Mouse (Mus musculus) thymus, postnatal 0 days (tissue): ENCODE measurements around the gene Hmox2. TPM values are rescaled to one million over a fixed set of nuclear protein-coding genes. Genes with fewer than 3 reads are reported as not detected.
A peak's percentile ranks its signal among the peaks of the same experiment; 100 is the strongest.
"Not testable (repeated sequence)": the region's sequence is repeated elsewhere in the genome, so short reads cannot be mapped to it uniquely, and the experiment has no call there.

Experiments used
- DNase-seq: peaks from one replicate; pipeline ENCODE4 v3.0.0-alpha.2; 2015; ENCODE audit warnings: low spot score
- polyA plus RNA-seq: library from polyadenylated mRNA; unstranded; fragments of >200 nt; fragmentation: Nextera tagmentation; extraction: Ambion mirVana; gene quantifications from 2 replicates; pipeline ENCODE4 v1.2.1, GENCODE M21; 2015

Hmox2 gene
- 125 and 127 TPM in 2 replicates for polyA plus RNA-seq

DNA sequence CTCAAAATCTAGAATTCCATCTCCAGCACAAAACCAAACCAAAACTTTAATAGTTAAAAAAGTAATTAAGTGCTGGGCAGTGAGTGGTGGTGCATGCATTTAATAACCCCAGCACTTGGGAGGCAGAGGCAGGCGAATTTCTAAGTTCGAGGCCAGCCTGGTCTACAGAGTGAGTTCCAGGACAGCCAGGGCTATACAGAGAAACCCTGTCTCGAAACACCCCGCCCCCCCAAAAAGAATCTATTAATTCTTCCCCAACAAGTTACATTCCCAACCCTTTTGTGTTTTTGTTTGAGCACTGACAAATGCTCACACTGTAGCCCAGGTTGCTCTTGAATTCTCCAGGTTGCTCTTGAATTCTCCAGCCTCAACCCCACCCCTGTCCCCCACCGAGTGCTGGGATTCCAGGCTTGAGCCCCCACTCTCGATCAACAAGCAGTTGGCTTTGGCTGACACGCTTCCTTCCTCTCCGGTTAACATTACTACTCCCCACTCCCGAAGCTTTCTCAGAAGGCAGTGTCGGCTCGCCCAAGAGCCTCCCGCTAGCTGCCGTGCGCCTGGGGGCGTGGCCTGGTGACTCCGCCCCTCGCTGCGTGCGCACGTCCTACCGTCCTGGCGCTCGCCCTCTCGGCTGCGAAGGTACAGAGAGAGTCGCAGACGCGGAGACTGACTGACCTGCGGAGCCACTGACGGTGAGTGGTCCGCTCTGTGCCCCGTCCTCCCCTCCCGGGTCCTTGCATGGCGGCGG is at the start of gene Hmox2:
Gene Hmox2, plus strand, starts transcription at position 582 of the 748 bp plus-strand sequence.
- DNase-seq = peak; percentile 94

GRCm38 (mm10) chr16:4676836-4677235 is 49.3 kb upstream of the Hmox2 start:
- no peak for DNase-seq

- no peak for DNase-seq
These were observed 48.1 kb upstream of the Hmox2 start for GRCm38 (mm10) chr16:4678080-4678479.

- DNase-seq = peak; percentile 95
These were observed 46.8 kb upstream of the Hmox2 start, which contains the start of gene Coro7 for GRCm38 (mm10) chr16:4679121-4680018. Gene Coro7 (minus strand): TSS chr16:4679777.

DNA sequence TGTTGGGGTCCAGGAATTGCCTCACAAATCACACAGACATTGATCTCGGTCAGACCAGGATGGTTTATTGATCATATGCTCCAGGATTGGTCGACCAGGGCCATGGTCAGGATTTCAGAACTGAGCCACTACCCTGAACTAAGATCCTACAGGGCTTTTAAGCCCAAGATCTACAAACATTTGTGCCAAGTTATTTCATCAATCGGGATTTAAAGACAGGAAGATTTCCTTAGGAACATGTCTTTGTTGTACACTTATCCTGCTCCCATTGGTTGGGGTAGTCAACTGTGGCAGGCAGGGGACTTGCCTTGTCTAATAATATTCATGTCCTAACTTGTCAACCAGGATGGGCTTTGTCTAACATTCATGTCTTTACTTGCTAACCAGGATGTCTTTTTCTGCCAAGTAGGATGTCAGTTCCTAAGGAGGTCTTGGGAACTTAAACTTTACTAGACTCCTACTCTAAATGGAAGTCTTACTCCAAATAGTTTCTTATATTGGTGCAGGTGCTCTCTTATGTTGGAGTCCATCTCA is 45.2 kb upstream of the Hmox2 start:
- DNase-seq = not testable (repeated sequence)

GRCm38 (mm10) chr16:4682628-4683179 is 43.5 kb upstream of the Hmox2 start:
- no peak for DNase-seq

GRCm38 (mm10) chr16:4683193-4683580 is 43.0 kb upstream of the Hmox2 start:
- no peak for DNase-seq

DNA sequence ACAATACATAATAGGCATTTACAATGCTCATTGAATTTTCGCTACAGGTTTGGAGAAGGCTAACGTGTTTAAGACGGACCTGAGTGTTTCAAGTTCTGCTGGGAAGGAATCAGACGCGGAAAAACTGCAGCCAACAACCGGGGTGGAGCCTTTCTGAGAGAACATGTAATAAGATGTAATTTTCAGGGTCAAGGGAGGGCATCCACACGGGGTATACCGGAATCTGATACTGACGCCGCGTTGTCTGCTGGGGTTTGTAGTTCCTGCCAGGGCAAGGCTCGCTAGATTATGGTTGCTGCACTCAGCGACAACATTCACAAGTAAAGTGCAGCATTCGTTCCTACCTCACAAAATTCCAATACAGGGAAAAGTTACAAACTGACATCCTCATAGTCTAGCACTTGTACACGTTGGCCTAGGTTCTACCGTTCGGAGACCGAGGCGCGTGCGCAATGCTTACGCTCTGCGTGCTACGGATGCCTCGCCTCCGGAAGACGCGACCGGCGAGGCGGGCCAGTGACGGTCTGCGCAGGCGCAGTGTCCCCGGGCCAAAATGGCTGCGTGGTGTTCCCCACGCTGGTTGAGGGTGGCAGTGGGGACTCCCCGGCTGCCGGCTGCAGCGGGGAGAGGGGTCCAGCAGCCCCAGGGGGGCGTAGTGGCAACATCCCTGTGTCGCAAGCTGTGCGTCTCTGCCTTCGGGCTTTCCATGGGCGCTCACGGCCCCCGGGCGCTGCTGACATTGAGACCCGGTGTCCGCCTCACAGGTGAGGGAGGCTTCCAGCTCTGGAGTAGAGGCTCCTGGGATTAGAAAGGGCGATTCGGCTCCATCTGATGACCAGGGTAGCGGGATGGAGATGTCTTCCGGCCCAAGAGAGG is 42.3 kb upstream of the Hmox2 start:
- peak; percentile 97 for DNase-seq

- DNase-seq = no peak
These were observed 41.7 kb upstream of the Hmox2 start for GRCm38 (mm10) chr16:4684457-4684791.

DNA sequence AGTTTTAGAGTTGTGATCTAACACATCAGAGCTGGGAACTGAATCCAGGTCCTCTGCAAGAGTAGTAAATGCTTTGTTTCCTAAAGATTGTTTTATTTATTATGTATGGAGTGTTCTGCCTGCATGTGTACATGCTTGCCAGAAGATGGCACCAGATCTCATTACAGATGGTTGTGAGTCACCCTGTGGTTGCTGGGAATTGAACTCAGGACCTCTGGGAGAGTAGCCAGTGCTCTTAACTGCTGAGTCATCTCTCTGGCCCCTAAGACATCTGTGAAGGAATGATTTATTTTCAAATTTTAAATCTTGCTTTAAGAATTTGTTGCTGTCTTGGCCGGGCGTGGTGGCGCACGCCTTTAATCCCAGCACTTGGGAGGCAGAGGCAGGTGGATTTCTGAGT is 36.8 kb upstream of the Hmox2 start:
- DNase-seq = not testable (repeated sequence)

- DNase-seq = no peak
These were observed 24.9 kb upstream of the Hmox2 start for GRCm38 (mm10) chr16:4701211-4701610.

DNA sequence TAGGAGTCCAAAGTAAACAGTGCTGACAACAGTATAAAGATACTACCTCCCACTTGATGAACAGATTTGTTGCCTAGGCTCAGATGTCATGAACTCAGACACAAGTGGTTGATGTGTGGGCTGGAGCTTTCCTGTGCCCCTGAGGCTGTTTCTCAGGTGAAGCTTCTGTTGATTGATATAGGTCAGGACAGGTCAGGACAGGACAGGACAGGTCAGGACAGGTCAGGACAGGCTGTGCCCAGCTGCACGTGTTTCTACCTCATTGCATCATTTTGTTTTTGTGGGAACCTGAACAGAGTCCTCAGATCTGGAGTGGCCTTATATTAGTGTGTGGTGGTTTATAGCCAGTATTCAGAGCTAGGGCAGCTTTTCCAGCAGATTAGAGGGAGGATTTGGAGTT is 23.5 kb upstream of the Hmox2 start:
- DNase-seq = no peak

- no peak for DNase-seq
These were observed 20.6 kb upstream of the Hmox2 start for GRCm38 (mm10) chr16:4705541-4705940.

DNA sequence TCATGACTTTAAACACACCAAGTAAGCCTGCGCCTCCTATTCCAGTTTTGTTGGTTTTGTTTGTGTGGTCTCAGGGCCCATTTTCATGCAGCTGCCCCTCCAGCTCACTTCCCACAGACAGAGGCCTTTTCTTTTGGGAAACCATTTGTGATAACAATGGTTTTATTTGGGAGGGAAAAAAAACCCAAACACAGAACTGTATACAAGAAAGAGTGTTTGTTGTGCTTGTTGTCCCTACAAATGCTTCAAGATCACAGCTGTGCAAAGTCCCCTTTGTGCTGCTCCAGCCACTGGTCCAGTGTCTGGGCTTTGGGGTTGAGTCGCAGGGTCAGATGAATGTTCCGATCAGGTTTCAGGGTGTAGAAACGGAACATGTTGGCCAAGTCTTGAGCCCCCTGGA is 15.0 kb upstream of the Hmox2 start:
- no peak for DNase-seq

DNA sequence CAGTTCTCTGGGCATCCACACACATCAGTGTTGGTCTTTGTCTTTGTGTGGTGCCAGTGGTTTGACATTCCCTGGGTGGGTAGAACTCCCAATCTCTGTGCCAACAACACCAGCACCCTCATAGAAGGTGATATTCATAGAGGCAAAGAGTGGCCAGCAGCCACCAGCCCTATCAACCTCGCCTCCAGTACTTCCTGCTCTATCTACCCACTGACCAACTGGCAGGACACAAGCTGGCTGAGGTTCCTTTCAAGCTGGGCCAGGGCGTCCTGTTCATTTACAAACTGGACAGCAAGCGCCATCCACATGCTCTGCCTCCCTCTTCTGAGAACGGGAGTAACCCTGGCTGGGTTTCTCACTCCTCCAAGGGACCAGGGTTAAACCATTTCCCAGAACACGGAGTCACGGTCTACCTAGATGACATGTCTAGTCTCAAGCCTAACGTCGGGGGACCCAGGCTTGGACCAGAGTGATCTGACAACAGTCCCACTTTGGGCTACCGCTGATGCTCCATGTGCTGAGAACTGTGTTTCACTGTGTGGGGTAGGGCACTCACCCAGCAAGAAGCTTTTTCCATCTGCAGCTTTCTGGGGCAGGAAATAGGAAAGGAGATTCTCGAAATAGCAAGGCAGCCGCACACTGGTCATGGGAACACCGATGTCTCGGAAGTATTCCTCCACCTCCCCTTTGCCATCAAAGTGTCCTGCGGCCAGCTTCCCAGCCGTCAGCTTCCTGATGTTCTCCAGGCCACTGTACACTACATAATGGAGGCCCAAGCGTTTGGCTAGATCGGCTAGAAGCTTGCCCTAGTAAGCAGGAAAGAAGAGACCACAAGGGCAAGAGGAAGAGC is 12.1 kb upstream of the Hmox2 start:
- DNase-seq = no peak

DNA sequence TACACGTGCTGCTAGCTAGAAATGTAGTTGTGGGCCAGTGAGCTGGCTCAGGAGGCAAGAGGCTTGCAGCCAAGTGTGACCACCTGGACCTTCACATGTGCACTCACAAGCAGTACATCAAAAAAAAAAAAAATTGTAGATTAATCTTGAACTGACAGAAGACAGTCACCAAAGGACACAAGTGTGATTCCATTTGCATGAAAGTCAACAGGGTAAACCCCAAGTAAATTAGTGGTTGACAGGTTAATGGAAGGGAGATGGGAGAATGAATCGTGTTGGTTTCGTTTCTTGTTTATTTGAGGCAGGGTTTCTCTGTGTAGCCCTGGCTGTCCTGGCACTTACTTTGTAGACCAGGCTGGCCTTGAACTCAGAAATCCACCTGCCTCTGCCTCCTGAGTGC is 8.3 kb upstream of the Hmox2 start:
- no peak for DNase-seq

DNA sequence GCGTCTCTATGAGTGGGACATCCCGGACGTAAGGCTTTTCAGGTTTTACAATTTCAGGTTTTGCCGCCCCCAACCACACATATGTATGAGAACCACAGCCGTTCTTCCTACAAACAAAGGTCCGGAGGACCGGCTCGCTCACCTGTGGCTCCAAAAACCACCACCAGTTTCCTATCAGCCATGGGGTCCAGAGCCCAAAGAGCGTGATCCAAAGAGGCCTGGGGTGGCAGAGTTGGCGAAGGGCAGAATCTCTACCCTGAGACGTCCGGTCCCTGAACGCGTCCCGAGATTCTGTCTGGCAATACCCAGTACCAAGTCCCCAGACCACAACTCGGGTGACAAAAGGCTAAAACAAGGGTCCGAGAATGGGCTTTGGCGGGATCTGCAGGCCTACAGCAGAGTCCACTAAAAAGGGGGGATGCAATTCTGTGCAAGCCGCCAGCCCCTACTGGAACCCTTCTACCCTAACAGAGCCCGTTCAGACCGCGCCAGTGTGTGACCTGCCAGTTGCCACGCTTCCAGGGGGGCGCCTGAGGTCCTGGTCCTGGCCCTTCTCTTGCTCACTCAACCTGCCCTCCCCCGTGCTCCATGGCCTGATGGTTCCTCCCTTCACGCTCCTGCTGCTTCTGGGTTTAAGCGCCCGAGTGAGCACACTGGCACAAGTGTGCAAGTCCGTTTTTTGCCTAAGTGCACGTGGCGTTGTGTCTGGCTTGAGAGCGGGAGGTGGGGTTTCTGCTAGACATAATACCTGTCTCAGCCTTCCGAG is 7.2 kb upstream of the Hmox2 start, which contains the start of gene Nmral1:
Gene Nmral1, minus strand, starts transcription at position 604 of the 766 bp plus-strand sequence.
- peak; percentile 64 for DNase-seq

- DNase-seq = peak; percentile 64
These were observed 3.8 kb upstream of the Hmox2 start for GRCm38 (mm10) chr16:4722128-4722914.
